Mouse (Mus musculus) right cerebral cortex, postnatal 14 days (tissue): ENCODE measurements around the gene Zc2hc1b.
"Not testable (repeated sequence)": the region's sequence is repeated elsewhere in the genome, so short reads cannot be mapped to it uniquely, and the experiment has no call there.

Source experiments
- DNase-seq: peaks from one replicate; pipeline ENCODE4 v3.0.0; 2022

Gene Zc2hc1b

DNA sequence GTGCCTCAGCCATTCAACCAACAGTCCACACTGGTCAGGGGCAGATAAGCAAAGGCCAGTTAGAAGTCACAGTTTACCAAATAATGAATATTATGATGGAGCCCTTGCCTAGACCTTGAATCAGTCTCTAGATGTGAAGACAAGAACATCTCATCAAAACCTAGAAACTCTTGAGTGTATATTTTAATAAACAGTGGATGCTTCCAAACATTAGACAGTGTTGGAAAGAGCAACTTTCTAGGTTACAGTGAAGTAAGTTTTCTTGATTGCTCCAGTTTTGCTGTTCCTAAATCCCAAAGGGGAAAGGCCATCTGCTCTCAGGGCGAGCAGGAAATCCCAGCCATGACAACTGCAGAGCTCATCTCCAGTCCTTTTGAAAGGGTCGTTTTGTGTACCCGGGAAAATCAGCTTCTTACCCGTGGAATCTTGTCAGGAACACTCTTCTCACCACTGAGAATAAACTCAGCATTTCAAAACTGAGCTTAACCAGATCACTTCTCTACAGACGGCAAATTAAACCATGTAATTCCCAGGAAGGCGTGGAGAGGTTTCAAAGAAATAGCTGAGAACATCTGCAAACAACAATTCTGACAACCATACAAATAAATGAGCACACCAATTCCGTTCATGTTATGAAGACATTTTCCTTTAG, at the start of gene Zc2hc1b:
Zc2hc1b (minus strand) TSS at position 51 of the 652 bp plus-strand sequence.
- DNase-seq, result no peak

DNA sequence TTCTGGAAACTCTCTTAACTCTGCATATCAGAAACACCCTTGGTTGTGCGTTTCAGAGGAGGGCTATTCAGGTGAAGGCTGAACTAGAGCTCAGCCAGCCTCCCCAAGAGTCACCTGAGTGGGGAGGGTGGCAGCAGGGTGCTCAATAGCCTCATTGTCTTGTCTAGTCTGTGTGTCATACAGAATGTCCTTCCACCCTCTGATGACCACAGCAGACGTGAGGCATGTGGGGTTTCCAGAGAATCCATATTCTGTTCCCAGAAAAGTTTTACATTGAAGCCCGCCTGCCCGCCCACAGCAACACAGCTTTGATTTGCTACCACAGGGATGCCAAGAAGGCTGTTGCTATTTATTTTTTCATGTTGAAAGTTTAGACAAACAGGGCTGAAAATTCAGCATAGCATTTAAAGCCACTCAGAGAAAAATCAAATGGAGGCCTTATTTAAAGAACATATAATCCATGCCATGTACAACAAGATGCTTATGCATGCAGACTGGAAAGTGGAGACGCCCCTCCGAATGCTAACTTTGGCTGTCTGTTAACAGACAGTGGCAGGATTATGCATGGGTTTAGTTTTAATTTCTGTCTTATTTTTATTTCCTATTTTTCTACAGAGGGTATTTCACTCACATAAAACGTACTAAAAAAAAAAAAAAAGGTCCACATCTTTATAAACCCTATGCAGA, 47.7 kb upstream of the Zc2hc1b start:
- no peak for DNase-seq

DNA sequence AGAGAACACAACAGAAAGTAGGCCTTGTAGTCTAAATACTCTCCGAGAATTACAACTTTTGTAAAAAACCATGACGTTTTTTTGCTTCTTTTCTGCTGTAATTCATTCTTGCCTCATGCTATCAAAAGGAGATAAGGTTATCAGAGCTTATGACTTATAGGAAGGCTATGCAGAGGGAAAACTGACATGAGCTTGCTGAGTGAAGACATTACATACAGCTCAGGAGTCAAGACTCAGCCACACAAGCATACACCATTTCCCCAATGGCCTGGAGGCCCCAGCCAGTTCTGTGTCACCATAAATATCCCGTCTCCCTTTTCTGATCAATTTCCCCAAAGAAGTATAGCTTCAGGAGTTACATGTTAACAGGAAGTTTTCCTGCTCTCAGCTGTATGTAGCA, 44.3 kb upstream of the Zc2hc1b start:
- no peak for DNase-seq

DNA sequence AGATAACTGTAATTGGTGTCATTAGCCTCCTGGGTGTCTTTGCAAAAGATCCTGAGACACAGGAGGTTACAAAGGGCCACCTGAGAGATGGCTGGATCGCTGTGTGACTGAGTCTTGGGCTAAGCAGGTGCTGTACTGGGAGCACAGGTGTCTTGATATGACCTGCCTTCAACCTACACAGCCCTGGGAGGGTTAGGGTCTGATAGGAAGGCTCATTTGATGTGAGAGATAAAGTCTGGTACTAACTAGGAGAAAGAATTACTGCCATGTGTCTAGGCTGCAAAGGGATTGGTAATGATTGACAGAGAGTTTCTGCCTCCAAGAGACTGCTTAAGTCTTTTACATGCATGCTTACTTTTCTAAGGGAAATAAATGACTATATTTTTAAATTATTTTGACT, 42.2 kb upstream of the Zc2hc1b start:
- DNase-seq, result no peak

DNA sequence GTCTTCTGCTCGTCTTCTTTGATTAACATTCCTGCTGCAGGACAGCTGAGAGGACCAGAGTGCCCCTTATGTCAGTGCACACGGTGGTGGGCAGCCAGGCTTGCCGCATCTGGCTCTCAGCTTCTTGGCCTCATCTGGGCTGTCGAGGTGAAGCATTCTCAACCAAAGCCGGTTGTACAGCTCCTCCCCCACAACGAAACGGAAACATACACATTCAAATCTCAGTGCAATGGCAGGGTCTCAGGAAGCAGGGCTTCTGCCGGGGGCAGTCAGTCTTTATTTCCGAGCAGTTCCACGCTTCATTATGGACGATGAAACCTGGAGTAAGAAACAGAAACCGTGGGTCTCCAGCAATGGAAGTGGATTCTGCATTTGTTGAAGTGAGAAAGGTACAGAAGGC, 36.1 kb upstream of the Zc2hc1b start:
- no peak for DNase-seq

DNA sequence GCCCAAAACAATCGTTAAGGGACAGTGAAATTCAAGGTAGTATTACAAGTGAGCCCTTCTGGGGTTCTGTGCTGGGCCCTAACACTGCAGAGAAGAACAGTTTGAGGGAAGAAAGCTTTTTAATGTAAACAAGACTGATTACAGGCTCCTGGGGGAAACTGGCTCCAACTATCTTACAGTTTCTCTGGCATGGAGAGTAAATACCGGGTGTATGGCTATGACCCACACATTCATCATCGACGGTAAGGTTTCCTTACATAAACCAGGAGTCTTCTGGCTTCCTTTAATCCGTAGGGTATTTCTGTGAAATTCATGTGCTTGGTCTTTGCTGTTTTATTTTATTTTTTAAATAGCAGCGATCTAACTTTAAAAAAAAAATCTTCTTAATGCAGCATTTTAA, 35.0 kb upstream of the Zc2hc1b start:
- DNase-seq, result no peak

DNA sequence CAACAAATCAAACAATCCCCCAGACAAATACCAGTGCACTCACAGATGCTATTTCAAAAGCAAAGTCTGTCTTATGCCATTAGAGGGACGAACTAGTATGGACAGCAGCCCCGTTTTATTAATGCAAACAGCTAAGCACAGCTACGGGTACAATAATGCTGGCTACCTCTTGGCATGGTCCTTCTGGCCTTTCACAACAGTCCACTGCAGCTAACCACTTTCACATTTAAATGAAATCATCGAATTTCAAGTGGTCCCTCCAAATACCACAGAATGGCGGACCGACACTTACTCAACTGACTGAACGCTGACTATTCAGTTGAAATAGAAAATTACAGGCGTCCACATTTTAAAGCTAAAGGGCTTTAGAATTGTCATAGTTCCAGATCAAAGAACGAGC, 34.5 kb upstream of the Zc2hc1b start:
- no peak for DNase-seq

DNA sequence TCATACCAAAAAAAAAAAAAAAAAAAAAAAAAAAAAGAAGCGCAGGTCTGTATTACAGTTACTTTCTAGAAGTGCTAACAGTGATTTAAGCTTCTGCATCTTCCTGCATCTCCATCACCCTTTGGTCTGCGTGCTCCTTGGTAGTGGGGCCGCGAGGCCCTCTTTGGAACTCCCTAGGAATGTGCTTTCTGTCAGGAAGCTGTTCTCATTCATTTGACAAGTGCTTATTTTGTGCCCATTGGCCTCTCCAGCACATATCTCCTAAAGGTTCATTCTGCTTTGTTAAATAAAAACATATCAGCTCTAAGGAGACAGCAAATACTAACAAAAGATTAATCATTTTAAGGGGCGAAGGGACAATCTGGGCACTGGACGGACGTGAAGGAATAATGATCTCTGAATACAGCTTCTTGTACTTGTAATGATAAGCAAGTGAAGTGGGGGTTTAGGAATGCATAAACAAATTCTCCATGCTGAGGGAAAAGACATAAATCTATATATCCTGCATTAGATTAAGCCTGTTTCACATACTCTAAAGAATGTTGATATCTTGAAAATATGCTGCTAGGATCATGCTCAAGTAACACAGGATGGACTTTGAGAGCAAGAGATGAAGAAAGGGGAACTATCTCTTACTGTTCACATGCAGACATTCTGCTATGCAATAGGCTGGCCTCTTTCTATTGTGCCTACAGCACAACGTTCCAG, 32.3 kb upstream of the Zc2hc1b start:
- no peak for DNase-seq

DNA sequence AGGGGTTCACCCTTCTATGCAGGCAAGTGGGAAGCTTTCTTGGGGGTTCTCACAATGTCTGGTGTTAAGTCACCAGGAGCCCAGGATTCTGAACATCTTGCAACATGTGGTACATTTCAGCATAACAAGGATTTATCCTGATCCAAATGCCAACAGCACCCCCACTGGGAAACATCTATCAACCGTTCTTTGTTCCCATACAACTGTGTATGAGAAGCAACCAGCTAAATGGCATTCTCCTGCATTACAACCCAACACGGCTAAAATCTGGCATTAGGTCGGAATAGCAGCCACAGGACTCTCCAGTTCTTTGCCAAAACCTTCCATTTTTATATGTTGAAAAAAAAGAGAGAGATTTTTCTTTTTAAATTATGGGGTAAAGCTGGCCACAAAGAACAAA, 31.7 kb upstream of the Zc2hc1b start:
- no peak for DNase-seq

DNA sequence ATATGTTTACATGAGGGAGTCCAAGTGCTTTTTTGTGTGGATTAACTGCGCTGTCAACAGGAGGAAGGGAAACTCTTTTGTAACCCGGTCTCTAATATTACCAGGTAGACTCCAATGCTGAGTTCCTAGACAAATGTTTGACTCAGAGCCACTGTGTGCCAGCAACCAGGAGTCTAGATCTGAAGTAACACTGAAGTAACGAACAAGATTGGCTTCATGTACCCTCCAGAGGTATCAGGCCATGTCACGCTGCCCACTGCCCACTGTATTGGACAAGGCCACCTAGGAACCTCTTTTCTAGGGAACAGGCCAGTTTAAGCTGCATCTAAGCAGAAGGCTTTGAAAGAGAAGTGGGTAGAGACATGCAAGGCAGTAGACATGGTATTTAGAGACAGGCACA, 31.2 kb upstream of the Zc2hc1b start:
- no peak for DNase-seq

DNA sequence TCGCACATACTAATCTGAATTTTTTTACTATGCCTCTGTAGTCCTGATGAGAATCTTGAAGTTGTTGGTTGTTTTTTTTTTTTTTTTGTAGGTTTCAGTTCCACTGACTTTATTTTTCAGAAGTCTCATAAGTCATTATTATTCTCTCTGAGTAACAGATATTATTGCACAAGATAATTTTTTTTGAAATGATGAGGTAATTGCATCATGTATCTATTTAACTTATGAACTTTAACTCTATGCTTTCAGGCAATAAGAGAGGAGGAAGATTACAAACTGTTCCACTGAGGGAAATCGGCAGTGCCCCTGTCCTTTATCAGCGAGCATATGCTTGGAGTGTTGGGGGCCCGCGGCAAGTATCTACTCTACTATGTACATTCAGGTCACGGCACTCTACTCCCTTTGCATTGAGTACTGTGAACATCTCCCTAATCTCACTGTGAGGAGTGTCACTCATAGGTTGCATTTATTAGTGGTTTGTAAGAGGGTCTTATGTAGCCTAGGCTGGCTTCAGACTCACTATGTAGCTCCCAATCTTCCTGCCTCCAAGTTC, 24.0 kb upstream of the Zc2hc1b start:
- no peak for DNase-seq

DNA sequence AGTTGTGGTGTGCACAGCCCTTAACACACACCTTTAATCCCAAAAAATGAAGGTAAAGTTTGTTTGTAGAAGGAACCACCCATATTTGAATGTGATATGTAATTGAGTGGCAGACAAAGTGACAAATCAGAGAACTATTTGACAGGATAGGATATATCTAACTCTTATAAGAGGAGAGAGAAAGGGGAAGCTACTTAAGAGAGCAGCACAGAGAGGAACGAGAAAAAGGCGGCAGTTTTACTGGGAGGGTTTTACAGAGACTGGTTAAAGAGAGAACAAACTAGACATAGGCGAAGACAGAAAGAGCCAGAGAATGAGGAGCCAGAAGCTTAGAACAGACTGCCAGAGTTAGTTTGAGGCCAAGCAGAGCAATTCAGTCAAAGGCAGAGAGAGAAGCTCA, 23.0 kb upstream of the Zc2hc1b start:
- DNase-seq, result no peak

DNA sequence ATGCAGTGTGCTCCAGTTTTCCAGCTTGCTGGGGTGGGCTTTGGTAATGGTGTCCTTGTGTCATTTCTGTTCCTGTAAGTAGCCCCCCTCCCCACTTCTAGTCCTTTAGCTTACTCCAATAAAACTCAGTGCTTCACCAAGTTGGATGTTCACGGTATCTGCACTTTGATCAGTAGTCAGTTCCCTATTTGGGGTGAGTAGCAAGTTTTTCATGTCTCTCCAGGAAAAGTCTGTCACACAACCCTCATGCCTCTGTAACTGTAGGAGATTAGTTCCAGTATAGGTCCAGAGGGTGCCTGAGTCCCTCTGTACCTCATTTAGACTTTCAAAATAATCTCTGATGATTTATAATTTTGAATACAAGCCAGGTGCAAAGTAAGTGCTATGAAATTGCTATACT, 21.4 kb upstream of the Zc2hc1b start:
- DNase-seq, result no peak

DNA sequence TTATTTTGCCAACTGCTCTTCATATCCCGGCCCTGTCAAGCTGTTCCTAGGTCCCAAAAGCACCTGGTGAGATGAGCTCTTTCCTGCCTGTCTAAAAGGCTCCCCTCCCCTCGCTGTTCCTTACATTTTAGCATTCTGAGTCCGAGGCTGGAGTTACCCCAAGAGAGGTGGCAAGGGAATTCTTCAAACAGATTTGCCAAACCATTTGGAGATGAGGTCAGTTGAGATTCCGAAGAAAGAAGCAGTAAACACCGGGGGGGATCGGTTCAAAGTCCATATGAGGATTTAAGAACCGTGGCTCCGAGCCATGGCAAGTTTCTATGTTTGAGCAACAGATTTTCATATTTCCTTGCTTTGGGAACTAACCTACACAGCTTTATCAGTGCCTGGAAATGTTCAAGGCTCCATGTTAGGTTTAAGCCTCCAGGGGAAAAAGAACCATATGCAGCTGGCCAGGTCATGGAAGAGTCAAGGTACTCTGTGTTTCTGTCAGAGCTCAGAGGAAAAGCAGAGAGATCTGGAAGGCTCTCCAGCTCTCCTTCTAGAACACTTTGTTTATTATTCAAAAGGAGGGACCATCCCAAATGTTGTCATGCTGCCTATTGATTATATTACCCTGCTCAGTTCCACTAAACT, 19.2 kb upstream of the Zc2hc1b start:
- no peak for DNase-seq

DNA sequence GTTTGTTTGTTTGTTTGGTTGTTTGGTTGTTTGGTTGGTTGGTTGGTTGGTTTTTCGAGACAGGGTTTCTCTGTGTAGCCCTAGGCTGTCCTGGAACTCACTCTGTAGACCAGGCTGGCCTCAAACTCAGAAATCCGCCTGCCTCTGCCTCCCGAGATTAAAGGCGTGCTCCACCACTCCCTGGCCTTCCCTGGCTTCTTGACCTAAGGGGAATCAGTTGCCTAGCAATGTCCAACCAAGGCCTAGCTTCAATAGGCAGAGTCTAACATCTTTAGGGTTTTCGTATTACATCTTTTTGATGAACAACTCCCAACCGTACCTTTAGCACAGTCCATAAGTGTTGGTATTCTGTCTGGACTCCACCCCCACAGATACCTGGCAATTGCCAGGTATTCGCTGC, 15.7 kb upstream of the Zc2hc1b start:
- DNase-seq, result not testable (repeated sequence)

DNA sequence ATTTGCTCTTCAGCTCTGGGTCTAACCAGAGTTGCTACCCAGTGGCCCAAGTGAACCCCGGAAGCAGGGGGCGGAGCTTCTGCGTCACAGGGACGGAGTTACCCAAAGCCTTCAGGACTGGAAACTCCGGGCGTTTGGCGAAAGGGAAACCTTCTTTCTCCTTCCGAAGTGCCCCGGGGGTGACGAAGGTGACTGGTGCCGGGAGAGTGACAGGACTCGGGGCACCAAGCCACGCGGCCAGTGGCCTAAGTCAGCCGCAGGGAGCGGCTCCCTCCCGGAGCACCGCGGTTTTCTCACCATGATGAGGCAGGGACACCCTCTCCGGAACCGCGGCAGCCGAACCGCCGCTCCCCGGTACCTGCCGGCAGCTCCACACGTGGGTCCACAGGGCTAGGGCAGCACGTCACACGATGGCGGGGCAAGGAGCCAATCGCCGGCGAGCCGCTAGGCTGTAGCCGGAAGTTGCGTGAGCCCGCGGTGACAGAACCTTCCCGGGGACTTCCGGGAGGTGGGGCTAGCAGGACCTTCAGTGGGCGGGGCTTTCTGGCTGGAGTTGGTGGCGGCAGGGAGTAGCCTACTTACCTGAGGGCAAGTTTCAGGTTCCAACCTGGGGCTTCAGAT, 15.0 kb upstream of the Zc2hc1b start, which contains the start of gene Ltv1:
Ltv1 (minus strand) TSS at position 438 of the 621 bp plus-strand sequence.
- peak; percentile 98 for DNase-seq

DNA sequence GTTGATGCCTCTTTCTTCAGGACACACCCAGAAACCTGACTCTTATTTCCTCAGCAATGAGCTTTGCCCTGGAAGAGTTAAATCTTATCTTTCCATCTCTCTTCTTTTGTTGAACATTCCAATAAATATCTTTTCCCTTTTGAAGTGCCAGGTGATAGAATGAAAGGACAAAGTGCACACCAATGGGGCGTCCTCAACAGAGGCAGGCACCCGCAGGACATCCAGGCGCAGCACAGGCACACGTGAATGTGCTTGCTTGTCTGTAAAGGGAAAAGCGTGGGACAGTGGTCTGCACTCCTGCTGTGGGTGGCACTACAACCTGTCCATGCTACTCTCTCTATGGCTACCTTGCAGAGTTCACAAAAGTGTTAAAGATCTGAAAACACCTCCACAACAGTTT, 12.1 kb upstream of the Zc2hc1b start:
- DNase-seq, result no peak

DNA sequence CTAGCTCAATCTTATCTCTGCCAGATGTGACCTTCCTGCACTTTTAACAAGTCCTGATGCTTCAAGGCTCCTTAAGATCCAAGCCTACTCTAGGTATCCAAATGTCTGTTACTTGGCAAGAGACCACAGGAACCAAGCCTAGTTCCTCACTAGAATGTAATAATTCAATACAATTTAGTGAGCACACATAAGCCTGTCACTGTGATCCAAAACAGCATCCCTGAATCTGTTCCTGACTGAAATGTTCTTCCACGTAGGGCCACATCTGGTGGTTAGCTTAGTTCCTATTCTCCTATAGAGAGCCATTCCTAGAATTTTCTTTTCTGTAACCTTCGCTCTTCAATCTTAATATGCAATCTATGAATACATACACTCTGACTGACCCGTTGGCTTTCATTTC, 8.9 kb upstream of the Zc2hc1b start:
- DNase-seq, result no peak

DNA sequence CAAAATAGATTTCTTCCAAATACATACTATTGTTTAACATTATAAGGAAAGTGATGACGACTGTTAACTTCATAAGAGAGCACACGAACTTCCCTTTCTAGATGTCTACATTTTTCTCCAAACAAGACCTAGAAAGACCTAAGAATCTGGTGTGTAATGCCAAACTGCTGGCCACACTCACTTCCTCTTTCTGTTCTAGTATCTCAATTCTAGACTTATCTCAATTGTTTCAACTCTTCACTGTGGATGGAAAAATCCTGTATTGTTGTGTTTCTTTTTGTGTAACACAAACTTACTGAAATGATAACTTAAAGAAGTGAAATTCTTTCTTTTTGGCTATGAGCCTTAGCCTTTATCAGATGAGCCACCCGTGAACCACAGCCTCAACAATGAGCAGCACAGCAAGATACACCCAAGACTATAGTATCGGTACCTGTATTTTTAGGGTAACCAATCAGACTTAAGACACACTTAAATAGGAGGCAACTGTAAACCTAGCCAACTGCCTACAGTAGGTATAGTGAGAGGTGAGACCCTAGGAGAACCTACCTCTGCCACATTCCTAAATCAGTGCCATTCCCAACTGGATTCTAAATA, 6.4 kb upstream of the Zc2hc1b start:
- DNase-seq, result no peak

DNA sequence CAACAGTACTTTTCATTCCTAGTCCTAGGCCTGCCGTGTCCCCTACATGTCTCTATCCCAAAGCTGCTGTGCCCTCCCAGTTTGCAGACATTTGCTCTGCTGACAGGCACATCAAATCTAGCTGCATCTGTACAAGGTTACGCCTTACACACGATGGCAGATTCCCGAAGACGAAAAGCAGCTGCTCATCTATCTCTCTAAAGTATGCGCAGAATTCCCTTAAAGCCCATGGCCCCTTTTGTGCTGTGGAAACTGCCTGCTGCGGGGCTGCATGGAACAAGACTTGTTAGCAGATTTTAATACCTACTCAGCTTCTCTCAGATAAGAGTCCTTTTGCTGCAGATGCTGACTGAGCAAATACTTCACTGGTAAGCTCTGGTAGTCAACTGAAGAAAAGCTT, 2.4 kb upstream of the Zc2hc1b start:
- DNase-seq, result no peak

DNA sequence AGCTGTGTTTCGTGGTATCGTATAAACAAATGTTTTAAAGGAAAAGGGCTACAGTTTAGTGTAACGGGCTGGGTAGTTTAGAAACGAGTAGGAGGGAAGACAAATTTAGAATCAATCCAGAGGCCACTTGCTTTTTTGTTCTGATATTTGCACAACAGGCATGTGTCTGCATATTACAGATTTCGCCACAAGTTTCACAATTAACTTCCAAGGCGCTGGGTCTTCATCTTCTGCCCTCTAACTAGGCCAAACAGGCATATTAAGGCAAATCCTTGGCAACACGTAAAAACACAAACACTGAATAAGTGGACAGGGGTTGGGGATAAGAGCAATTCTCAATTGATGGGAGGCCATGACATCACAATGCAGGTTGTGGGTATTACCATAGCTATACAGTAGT, 2.0 kb downstream of the Zc2hc1b start:
- no peak for DNase-seq

DNA sequence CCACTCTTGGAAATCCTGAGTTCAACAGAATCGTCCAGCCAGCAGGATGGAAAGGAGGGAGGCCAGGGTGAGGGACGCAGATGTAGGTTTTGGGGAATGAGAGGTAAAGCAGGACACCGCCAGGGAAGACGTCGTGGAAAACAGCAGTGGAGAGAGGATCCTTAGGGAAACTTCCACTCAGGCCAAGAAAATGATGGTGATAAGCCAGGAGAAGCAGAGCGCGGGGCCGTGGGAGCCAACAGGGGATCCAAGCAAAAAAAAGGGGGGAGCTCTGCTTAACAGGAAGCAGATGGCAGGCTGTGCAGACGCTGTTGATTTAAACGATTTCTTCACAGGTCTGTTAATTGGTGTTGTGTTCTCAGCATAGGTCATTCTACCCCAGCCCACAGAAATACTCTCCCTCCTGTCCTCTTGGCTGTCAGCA, 5.0 kb downstream of the Zc2hc1b start:
- DNase-seq, result no peak

DNA sequence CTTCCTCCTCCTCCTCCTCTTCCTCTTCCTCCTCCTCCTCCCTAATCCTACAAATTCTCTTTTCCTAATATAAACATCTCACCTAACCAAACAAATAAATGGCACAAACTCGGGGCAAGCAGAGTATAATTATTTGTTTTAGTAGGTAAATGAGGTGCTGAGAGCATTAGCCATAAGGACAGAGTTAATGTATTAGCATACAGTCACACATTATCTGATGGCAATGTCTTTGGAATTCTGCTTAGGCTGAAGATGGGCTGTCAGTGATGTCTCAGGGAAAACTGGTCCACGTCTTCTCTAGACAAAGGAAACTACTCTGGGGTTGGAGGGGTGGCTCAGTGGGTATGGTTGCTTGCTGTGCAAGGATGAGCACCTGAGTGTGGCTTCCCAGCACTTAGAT, 6.4 kb downstream of the Zc2hc1b start:
- no peak for DNase-seq
